Mouse (Mus musculus): ENCODE measurements around the gene Cav1. TPM values are rescaled to one million over a fixed set of nuclear protein-coding genes. Genes with fewer than 3 reads are reported as not detected.

The Cav1 gene
- not detected for polyA plus RNA-seq (2017; shearing (Covaris generic))

DNA sequence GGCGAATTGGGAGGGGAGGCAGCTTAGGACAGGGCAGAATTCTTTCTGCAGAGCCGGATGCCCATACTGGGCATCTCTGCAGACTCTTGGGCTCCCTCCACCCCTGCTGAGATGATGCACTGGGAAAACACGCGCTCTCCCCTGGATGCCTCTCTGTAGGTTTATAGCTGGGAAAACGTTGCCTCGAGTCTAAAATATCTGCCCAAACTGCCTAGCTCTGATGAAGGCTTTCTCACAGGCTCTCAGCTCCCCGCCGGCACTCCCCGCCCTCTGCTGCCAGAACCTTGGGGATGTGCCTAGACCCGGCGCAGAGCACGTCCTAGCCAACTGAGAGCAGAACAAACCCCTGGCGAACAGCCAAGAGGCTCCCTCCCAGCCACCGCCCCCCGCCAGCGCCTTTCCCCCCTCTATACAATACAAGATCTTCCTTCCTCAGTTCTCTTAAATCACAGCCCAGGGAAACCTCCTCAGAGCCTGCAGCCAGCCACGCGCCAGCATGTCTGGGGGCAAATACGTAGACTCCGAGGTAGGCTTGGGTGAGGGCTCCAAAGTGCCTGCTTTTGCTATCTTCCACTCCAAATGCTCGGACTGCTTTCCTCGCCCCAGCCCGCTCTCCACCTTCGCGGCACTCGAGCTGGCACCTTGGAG, at the start of gene Cav1:
Cav1 (plus strand) TSS at position 382 of the 648 bp plus-strand sequence.

DNA sequence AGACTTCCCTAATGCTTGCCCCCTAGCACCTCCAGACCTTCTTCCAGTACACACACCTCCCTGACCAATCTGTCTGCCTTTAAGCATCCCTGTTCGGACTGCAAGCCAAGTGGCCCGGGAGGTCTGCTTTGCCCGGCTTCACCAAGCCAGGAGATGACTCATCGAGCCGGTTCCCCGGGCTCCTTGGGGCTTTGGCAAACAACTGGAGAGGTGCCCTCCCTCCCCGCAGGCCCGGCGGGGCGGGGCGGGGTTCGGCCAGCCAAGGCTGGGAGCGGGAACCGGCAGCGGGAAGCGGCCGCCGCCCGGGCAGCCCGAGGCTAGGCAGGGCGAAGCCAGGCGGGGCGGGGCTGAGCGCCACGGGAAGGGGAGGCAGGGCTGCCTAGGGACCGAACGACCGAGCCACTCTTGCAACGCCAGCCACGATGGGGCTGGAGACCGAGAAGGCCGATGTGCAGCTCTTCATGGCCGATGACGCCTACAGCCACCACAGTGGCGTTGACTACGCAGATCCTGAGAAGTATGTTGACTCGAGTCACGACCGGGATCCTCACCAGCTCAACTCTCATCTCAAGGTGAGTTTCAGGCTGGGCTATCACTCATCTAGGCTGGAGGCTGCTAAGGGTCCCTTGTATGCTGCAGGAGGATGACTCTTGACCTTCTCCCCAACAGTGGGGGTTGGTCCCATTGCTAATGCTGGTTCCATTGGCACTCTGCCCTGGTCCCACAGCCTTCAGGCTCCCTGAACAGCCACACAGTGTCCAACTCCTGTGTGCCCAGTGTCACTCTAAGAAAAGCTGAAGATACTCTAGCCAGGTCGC, 25.0 kb upstream of the Cav1 start, which contains the start of gene Cav2:
Cav2 (plus strand) TSS at position 247 of the 818 bp plus-strand sequence.

Other genes starting within 250 kb of the Cav1 start
- gene Tes, start 241.2 kb upstream of the Cav1 start, polyA plus RNA-seq (2017; shearing (Covaris generic)) = 233 TPM
- gene Cav2, start 25.1 kb upstream of the Cav1 start, polyA plus RNA-seq (2017; shearing (Covaris generic)) = 0.94 TPM
- not detected for gene Met, start 157.5 kb downstream of the Cav1 start, polyA plus RNA-seq (2017; shearing (Covaris generic))

Measured in CD4-positive, CD25-positive, alpha-beta regulatory T cell, adult 9 weeks (primary cell).